Mouse (Mus musculus): ENCODE measurements at regions not wholly inside any gene's neighbourhood (a gene's known extent, or its start where the extent isn't known, plus 50 kb on each side); places are given as distances from the start of the nearest gene placed in this dataset.

DNA sequence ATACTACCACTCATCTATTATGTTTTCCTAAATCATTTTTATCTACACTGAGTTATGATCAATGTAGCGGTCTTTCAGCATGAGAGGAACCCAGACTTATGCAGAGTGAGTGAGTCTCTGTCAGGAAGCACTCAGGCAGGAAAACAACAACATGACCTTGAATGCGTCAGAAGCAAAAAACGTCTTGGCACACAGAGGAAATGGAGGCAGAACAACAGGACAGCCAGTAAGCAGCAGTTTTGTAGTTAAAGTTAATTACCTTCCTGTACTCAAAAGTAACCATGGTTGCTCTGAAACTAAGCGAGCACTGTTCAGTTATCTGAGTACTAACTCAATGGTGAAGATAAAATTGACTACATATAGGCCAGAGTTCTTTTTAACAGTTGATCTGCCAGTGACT lies 205.4 kb downstream of the Gm9733 start:
- WGBS: 53% methylated on average over 4 of the region's 4 CpGs
- H3K36me3 ChIP-seq (ENCODE audit: control insufficient read depth, insufficient read depth, low read length): no peaks in the 10 kb centered on the region

DNA sequence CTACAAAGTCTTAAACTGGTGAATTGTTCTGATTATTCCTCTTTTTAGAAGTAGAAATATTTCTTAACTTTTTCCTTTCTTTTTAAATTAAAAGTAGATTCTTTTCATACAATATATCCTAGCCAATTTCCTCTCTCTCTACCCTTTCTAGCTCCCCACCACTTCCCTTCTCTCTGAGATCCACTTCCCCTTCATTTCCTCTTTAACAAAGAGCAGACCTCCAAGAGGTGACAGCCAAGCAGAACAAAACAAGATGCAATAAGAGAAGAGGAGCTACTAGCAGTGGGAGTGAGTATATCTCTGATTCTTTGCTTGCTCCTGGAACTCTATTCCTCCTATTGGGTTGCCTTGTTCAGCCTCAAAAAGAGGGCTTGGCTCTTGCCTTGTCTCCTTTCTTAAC lies 203.7 kb downstream of the Gm9733 start:
- Histone ChIP-seq H3K27me3 (ENCODE audit: control insufficient read depth, insufficient read depth, low read length) (no peaks in the 10 kb centered on the region), H3K9me3 (ENCODE audit: control insufficient read depth, low read length) (no peaks in the 10 kb centered on the region), H3K4me1 (ENCODE audit: control insufficient read depth in 2 of 2, insufficient read depth in 2 of 2, low read length in 2 of 2) (no peaks in the 10 kb centered on the region), H3K4me3 (ENCODE audit: control insufficient read depth in 1 of 2, insufficient read depth in 1 of 2, low read depth in 1 of 2, low read length in 2 of 2) (no peak overlapping the region), H3K9ac (ENCODE audit: low read length) (no peak overlapping the region), H3K27ac (replicated peaks in 1 of 2; ENCODE audit: control insufficient read depth in 1 of 2, insufficient read depth in 1 of 2, low read depth in 2 of 2, low read length in 2 of 2) (no peak overlapping the region), H3K4me2 (ENCODE audit: low read length) (no peak overlapping the region), H3K36me3 (ENCODE audit: control insufficient read depth, insufficient read depth, low read length) (no peaks in the 10 kb centered on the region)
- ATAC-seq (ENCODE audit: insufficient number of reproducible peaks, insufficient read depth, low FRiP score, low read depth): no peak

More for the DNA sequence above, 205.4 kb downstream of the Gm9733 start:
- Histone ChIP-seq H3K27me3 (ENCODE audit: control insufficient read depth, insufficient read depth, low read length) (no peaks in the 10 kb centered on the region), H3K9ac (ENCODE audit: low read length) (no peak overlapping the region), H3K4me3 (ENCODE audit: control insufficient read depth in 1 of 2, insufficient read depth in 1 of 2, low read depth in 1 of 2, low read length in 2 of 2) (no peak overlapping the region), H3K4me2 (ENCODE audit: low read length) (no peak overlapping the region), H3K27ac (replicated peaks in 1 of 2; ENCODE audit: control insufficient read depth in 1 of 2, insufficient read depth in 1 of 2, low read depth in 2 of 2, low read length in 2 of 2) (no peak overlapping the region), H3K9me3 (ENCODE audit: control insufficient read depth, low read length) (no peaks in the 10 kb centered on the region), H3K4me1 (ENCODE audit: control insufficient read depth in 2 of 2, insufficient read depth in 2 of 2, low read length in 2 of 2) (no peaks in the 10 kb centered on the region)
- no peak for ATAC-seq (ENCODE audit: insufficient number of reproducible peaks, insufficient read depth, low FRiP score, low read depth)

DNA sequence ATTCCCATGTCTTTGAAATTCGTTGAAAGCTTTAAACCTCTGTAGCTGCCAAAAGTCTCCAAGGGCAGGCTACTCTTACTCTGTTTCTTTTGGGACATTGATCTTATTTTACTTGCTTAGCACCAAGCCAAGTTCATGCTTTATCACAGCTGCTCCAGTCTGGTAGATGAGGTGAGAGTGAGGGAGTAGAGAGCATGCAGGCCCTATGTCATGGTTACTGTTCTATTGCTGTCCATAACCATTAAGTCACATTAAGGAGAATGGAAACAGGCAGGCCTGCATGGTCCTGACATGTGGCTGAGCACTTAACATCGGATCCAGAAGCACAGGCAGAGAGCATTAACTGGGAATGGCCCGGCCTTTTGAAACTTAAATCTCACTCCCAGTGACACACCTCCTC lies 203.1 kb downstream of the Gm9733 start:
- H3K4me1 ChIP-seq (ENCODE audit: control insufficient read depth in 2 of 2, insufficient read depth in 2 of 2, low read length in 2 of 2): no peaks in the 10 kb centered on the region
- no peak overlapping the region for H3K27ac ChIP-seq (replicated peaks in 1 of 2; ENCODE audit: control insufficient read depth in 1 of 2, insufficient read depth in 1 of 2, low read depth in 2 of 2, low read length in 2 of 2)
- H3K4me3 ChIP-seq (ENCODE audit: control insufficient read depth in 1 of 2, insufficient read depth in 1 of 2, low read depth in 1 of 2, low read length in 2 of 2): no peak overlapping the region
- WGBS: 64% methylated on average over 3 of the region's 3 CpGs
- H3K36me3 ChIP-seq (ENCODE audit: control insufficient read depth, insufficient read depth, low read length): no peaks in the 10 kb centered on the region
- H3K4me2 ChIP-seq (ENCODE audit: low read length): no peak overlapping the region
- ATAC-seq (ENCODE audit: insufficient number of reproducible peaks, insufficient read depth, low FRiP score, low read depth): no peak
- H3K9me3 ChIP-seq (ENCODE audit: control insufficient read depth, low read length): no peaks in the 10 kb centered on the region
- no peaks in the 10 kb centered on the region for H3K27me3 ChIP-seq (ENCODE audit: control insufficient read depth, insufficient read depth, low read length)
- H3K9ac ChIP-seq (ENCODE audit: low read length): no peak overlapping the region

DNA sequence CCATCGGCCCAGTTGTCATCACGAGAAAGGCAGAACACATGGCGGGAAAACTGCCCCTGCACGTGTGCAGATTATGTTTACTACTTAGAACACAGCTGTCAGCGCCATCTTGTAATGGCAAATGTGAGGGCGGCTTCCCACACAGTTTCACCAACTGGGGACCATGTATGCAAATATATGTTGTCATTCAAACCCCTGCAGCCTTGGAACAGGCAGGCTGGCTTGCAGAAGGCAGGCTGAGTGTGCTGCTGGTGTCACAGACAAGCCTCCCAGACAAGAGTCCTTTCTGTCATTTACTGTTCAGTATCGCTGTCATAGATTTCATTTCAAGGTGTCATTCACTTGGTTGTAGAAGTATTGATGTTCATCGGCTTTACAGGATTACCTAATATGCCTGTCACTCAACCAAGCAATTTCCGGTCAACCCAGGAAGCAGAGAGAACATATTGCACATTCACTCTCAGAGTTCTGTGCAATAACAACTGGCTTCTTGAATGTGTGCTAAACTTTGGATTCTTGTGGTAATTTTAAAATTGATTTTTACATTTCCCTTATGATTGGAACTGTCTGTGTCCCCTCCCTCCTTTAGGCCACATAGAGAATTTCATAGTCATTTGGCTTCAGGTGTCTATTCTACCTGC lies 202.3 kb downstream of the Gm9733 start:
- Histone ChIP-seq H3K9me3 (ENCODE audit: control insufficient read depth, low read length) (no peaks in the 10 kb centered on the region), H3K9ac (ENCODE audit: low read length) (no peak overlapping the region), H3K27ac (replicated peaks in 1 of 2; ENCODE audit: control insufficient read depth in 1 of 2, insufficient read depth in 1 of 2, low read depth in 2 of 2, low read length in 2 of 2) (no peak overlapping the region), H3K4me1 (ENCODE audit: control insufficient read depth in 2 of 2, insufficient read depth in 2 of 2, low read length in 2 of 2) (no peaks in the 10 kb centered on the region), H3K4me3 (ENCODE audit: control insufficient read depth in 1 of 2, insufficient read depth in 1 of 2, low read depth in 1 of 2, low read length in 2 of 2) (no peak overlapping the region), H3K27me3 (ENCODE audit: control insufficient read depth, insufficient read depth, low read length) (no peaks in the 10 kb centered on the region), H3K4me2 (ENCODE audit: low read length) (no peak overlapping the region), H3K36me3 (ENCODE audit: control insufficient read depth, insufficient read depth, low read length) (no peaks in the 10 kb centered on the region)
- no peak for ATAC-seq (ENCODE audit: insufficient number of reproducible peaks, insufficient read depth, low FRiP score, low read depth)
- WGBS: 72% methylated on average over 9 of the region's 9 CpGs

DNA sequence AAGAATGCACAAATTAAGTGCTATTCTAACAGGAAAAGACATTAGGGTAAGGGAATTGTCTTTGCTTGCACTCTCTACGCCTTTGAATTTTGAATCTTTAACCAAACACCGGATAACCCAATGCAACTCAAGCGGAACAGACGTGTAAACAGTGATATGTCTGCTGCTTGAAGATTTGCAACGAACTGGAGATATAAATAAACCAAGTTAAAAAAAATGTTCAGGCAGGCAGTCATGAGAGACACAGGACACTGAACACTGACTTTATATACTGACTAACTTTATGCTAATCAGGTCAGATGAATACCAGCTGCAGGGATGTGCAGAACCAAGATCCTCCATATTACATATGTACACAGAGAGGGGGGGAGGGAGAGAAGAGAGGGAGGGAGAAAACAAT lies 200.0 kb downstream of the Gm9733 start:
- Histone ChIP-seq H3K9ac (ENCODE audit: low read length) (no peak overlapping the region), H3K4me2 (ENCODE audit: low read length) (no peak overlapping the region), H3K27me3 (ENCODE audit: control insufficient read depth, insufficient read depth, low read length) (no peaks in the 10 kb centered on the region), H3K36me3 (ENCODE audit: control insufficient read depth, insufficient read depth, low read length) (no peaks in the 10 kb centered on the region), H3K9me3 (ENCODE audit: control insufficient read depth, low read length) (no peaks in the 10 kb centered on the region), H3K4me3 (ENCODE audit: control insufficient read depth in 1 of 2, insufficient read depth in 1 of 2, low read depth in 1 of 2, low read length in 2 of 2) (no peak overlapping the region), H3K27ac (replicated peaks in 1 of 2; ENCODE audit: control insufficient read depth in 1 of 2, insufficient read depth in 1 of 2, low read depth in 2 of 2, low read length in 2 of 2) (no peak overlapping the region), H3K4me1 (ENCODE audit: control insufficient read depth in 2 of 2, insufficient read depth in 2 of 2, low read length in 2 of 2) (no peaks in the 10 kb centered on the region)
- ATAC-seq (ENCODE audit: insufficient number of reproducible peaks, insufficient read depth, low FRiP score, low read depth): no peak
- WGBS: 45% methylated on average over 5 of the region's 5 CpGs

DNA sequence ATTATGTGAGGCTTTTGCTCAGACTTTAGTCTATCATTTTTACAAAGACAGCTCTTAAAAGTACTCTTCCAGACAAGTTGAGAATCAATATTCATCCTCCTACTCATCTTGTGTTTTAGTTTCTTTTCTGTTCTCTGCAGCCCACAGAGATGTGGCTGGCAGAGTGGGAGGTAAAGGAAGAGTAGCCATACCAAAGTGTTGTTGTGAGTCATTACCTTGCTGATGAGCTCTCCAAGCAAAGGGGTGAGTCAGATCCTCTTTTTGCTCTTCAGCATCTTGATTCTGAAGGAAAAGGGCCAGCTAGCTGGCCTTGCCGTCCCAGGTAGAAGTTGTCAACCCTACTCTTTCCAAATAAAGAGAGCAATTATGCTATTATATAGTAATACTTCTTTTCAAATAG lies 192.6 kb downstream of the Gm9733 start:
- no peak for ATAC-seq (ENCODE audit: insufficient number of reproducible peaks, insufficient read depth, low FRiP score, low read depth)
- Histone ChIP-seq H3K4me3 (ENCODE audit: control insufficient read depth in 1 of 2, insufficient read depth in 1 of 2, low read depth in 1 of 2, low read length in 2 of 2) (no peak overlapping the region), H3K36me3 (ENCODE audit: control insufficient read depth, insufficient read depth, low read length) (no peaks in the 10 kb centered on the region), H3K27ac (replicated peaks in 1 of 2; ENCODE audit: control insufficient read depth in 1 of 2, insufficient read depth in 1 of 2, low read depth in 2 of 2, low read length in 2 of 2) (no peak overlapping the region), H3K9ac (ENCODE audit: low read length) (no peak overlapping the region), H3K9me3 (ENCODE audit: control insufficient read depth, low read length) (no peaks in the 10 kb centered on the region), H3K27me3 (ENCODE audit: control insufficient read depth, insufficient read depth, low read length) (no peaks in the 10 kb centered on the region), H3K4me2 (ENCODE audit: low read length) (no peak overlapping the region), H3K4me1 (ENCODE audit: control insufficient read depth in 2 of 2, insufficient read depth in 2 of 2, low read length in 2 of 2) (no peaks in the 10 kb centered on the region)
- WGBS: 67% methylated on average over 1 of the region's 1 CpGs

DNA sequence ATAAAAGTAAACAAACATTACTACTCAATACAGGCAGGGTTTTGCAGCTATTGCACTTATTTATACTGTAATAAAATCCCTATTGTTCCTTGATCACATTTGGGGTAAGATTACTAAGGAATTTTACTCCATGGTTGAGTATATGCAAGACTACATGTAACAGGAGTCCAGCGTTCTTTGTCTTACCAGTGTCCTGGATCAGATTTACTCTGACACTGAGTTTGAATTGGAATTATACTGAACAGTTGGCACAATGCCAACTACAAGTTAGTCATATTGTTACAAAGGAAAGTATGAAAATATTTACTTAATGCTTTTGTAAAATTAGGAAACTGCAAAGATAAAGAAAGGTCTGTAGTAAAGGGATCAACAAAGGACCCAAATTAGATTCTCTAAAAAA lies 178.4 kb downstream of the Gm9733 start:
- no peak overlapping the region for H3K4me2 ChIP-seq (ENCODE audit: low read length)
- ATAC-seq (ENCODE audit: insufficient number of reproducible peaks, insufficient read depth, low FRiP score, low read depth): no peak
- H3K4me1 ChIP-seq (ENCODE audit: control insufficient read depth in 2 of 2, insufficient read depth in 2 of 2, low read length in 2 of 2): no peaks in the 10 kb centered on the region; a peak in 1 of 4 replicates
- H3K36me3 ChIP-seq (ENCODE audit: control insufficient read depth, insufficient read depth, low read length): no peaks in the 10 kb centered on the region
- no peak overlapping the region for H3K9ac ChIP-seq (ENCODE audit: low read length)
- WGBS: 69% methylated on average over 1 of the region's 1 CpGs
- no peak overlapping the region for H3K27ac ChIP-seq (replicated peaks in 1 of 2; ENCODE audit: control insufficient read depth in 1 of 2, insufficient read depth in 1 of 2, low read depth in 2 of 2, low read length in 2 of 2)
- H3K27me3 ChIP-seq (ENCODE audit: control insufficient read depth, insufficient read depth, low read length): no peaks in the 10 kb centered on the region
- no peak overlapping the region for H3K4me3 ChIP-seq (ENCODE audit: control insufficient read depth in 1 of 2, insufficient read depth in 1 of 2, low read depth in 1 of 2, low read length in 2 of 2)
- no peaks in the 10 kb centered on the region for H3K9me3 ChIP-seq (ENCODE audit: control insufficient read depth, low read length)

DNA sequence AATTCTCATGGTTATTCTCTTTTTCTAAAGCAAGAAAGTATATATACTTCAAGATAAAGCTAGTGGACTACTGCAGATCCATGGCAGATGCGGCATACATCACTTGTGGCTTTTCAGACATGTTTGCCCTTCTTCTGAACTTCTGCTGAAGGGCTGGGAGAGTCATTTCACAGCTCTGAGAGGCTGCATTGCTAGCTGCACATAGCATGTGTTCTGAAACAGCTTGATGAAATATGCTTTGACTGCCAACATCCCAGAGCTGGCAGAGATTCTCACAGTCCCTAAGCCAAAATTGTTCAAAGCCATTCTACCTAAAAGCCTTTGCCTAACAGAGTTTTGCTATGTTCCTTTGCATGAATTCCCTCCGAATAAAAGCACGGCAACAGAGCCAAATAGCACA lies 177.9 kb downstream of the Gm9733 start:
- no peak overlapping the region for H3K4me2 ChIP-seq (ENCODE audit: low read length)
- no peak for ATAC-seq (ENCODE audit: insufficient number of reproducible peaks, insufficient read depth, low FRiP score, low read depth)
- no peaks in the 10 kb centered on the region for H3K9me3 ChIP-seq (ENCODE audit: control insufficient read depth, low read length)
- no peaks in the 10 kb centered on the region for H3K27me3 ChIP-seq (ENCODE audit: control insufficient read depth, insufficient read depth, low read length)
- H3K4me3 ChIP-seq (ENCODE audit: control insufficient read depth in 1 of 2, insufficient read depth in 1 of 2, low read depth in 1 of 2, low read length in 2 of 2): no peak overlapping the region
- no peaks in the 10 kb centered on the region for H3K36me3 ChIP-seq (ENCODE audit: control insufficient read depth, insufficient read depth, low read length)
- H3K27ac ChIP-seq (replicated peaks in 1 of 2; ENCODE audit: control insufficient read depth in 1 of 2, insufficient read depth in 1 of 2, low read depth in 2 of 2, low read length in 2 of 2): no peak overlapping the region
- WGBS: 79% methylated on average over 3 of the region's 3 CpGs
- H3K9ac ChIP-seq (ENCODE audit: low read length): no peak overlapping the region
- no peaks in the 10 kb centered on the region; a peak in 1 of 4 replicates for H3K4me1 ChIP-seq (ENCODE audit: control insufficient read depth in 2 of 2, insufficient read depth in 2 of 2, low read length in 2 of 2)

Measured in heart, embryonic 14.5 days (tissue).